In the genomic region with DNA sequence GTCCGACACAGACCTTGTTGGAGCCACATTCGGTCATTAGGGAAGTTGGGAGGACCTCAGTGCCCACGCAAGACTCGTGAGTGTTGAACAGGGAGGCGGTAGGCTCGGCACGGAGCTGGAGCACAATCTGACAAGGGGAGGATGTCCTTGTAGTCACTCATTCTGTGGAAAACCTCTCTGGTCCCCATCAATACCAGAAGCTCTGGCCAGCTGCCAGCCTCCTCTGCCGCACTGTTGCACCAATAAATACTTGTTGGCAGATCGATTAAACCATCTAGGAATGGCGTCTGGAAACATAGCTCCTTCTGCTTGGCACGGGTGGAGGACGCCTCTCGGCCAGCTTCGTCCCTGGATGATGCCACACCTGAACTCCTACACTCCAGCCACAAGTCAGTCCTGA, we compare ENCODE assay signal across 18 mouse cellular contexts. TPM values are rescaled to one million over a fixed set of nuclear protein-coding genes. Genes with fewer than 3 reads are reported as not detected.
DNase-seq lines count a peak whose midpoint lies in the region; ATAC-seq and TF ChIP-seq lines count a peak whose summit lies in the region.
"Had no signal": no experiment of that assay in that cellular context is flagged by ENCODE, and none has a peak within 500 bp of the region (broad histone marks: within the 10 kb centered on the region; RNA-seq: fewer than 3 reads in every experiment).

No protein-coding gene starts in this region.

- H3K4me3 ChIP-seq in forebrain, postnatal 0 days (ENCODE audit: low read depth, low read length): no peak overlapping the region
- H3K4me3 ChIP-seq in forebrain, embryonic 11.5 days (ENCODE audit: low read depth, low read length): no peak overlapping the region
- H3K4me3 ChIP-seq in midbrain, embryonic 10.5 days: no peak overlapping the region
- no peak overlapping the region for H3K4me3 ChIP-seq in midbrain, postnatal 0 days (ENCODE audit: low read depth, low read length)
- H3K4me3 ChIP-seq in hindbrain, embryonic 12.5 days: no peak overlapping the region
- no peak overlapping the region for H3K4me3 ChIP-seq in neural tube, embryonic 12.5 days
- H3K4me3 ChIP-seq: erythroblast, embryonic 14.5 days; gastrocnemius, adult 2 months; myocyte had no signal

- no peaks in the 10 kb centered on the region; the same call in 1 of the 2 replicates for H3K4me1 ChIP-seq in forebrain, postnatal 0 days (ENCODE audit: insufficient read depth)
- H3K4me1 ChIP-seq in forebrain, embryonic 11.5 days (replicated peaks; ENCODE audit: control insufficient read depth, insufficient read depth, low read length): peaks cover 24% of the 10 kb centered on the region
- peaks cover 99% of the 10 kb centered on the region for H3K4me1 ChIP-seq in midbrain, embryonic 10.5 days
- H3K4me1 ChIP-seq in midbrain, postnatal 0 days (ENCODE audit: insufficient read depth, low read length): peaks cover 5% of the 10 kb centered on the region; the same call in 1 of the 2 replicates
- H3K4me1 ChIP-seq in hindbrain, embryonic 12.5 days: peaks cover 85% of the 10 kb centered on the region
- peaks cover 89% of the 10 kb centered on the region for H3K4me1 ChIP-seq in neural tube, embryonic 12.5 days

- ATAC-seq in forebrain, postnatal 0 days: peak; percentile 20; the same call in 1 of the 2 replicates
- ATAC-seq in forebrain, embryonic 11.5 days (replicated peaks; ENCODE audit: low FRiP score): no peak
- ATAC-seq in midbrain, postnatal 0 days (ENCODE audit: low FRiP score): no peak
- ATAC-seq in hindbrain, embryonic 12.5 days (ENCODE audit: low FRiP score): no peak
- ATAC-seq in neural tube, embryonic 12.5 days (ENCODE audit: low FRiP score, low read depth): no peak

- H3K27ac ChIP-seq in forebrain, postnatal 0 days (ENCODE audit: low read depth, low read length): no peak overlapping the region
- no peak overlapping the region for H3K27ac ChIP-seq in forebrain, embryonic 11.5 days (ENCODE audit: low read depth, low read length)
- peak overlapping the region; percentile 76 for H3K27ac ChIP-seq in midbrain, embryonic 10.5 days (replicated peaks)
- no peak overlapping the region for H3K27ac ChIP-seq in midbrain, postnatal 0 days (ENCODE audit: low read depth, low read length)
- peak overlapping the region; percentile 32 for H3K27ac ChIP-seq in hindbrain, embryonic 12.5 days
- H3K27ac ChIP-seq in neural tube, embryonic 12.5 days: peak overlapping the region; percentile 38
- H3K27ac ChIP-seq: gastrocnemius, adult 2 months; macrophage had no signal

- no peak for DNase-seq in forebrain, postnatal 0 days
- no peak for DNase-seq in forebrain, embryonic 11.5 days (ENCODE audit: low spot score)
- no peak for DNase-seq in midbrain, embryonic 10.5 days (ENCODE audit: low spot score)
- no peak for DNase-seq in midbrain, postnatal 0 days (ENCODE audit: low spot score)
- DNase-seq in adipocyte (ENCODE audit: low spot score): no peak
- DNase-seq in gastrocnemius, adult 8-10 months (ENCODE audit: low spot score in 2 of 2): no peak
- DNase-seq: adrenal gland, postnatal 10 days; cerebellum, adult 9-11 months; gastrocnemius, adult 2 months; heart, postnatal 36 days; kidney, adult 11 months; lung, adult 18-20 months; thymus, postnatal 4 days had no signal

- no peaks in the 10 kb centered on the region for H3K9me3 ChIP-seq in forebrain, postnatal 0 days (ENCODE audit: low read length)
- no peaks in the 10 kb centered on the region for H3K9me3 ChIP-seq in forebrain, embryonic 11.5 days (ENCODE audit: control insufficient read depth, low read length)
- peaks cover 6% of the 10 kb centered on the region; the same call in 1 of the 2 replicates for H3K9me3 ChIP-seq in midbrain, embryonic 10.5 days (replicated peaks)
- H3K9me3 ChIP-seq in midbrain, postnatal 0 days (ENCODE audit: low read length): no peaks in the 10 kb centered on the region
- H3K9me3 ChIP-seq in hindbrain, embryonic 12.5 days (replicated peaks): no peaks in the 10 kb centered on the region
- H3K9me3 ChIP-seq in neural tube, embryonic 12.5 days: no peaks in the 10 kb centered on the region

- H3K27me3 ChIP-seq in forebrain, postnatal 0 days (ENCODE audit: insufficient read depth, low read length): no peaks in the 10 kb centered on the region
- no peaks in the 10 kb centered on the region for H3K27me3 ChIP-seq in forebrain, embryonic 11.5 days (ENCODE audit: control insufficient read depth, insufficient read depth, low read length)
- H3K27me3 ChIP-seq in midbrain, embryonic 10.5 days (ENCODE audit: low read depth, poor library complexity, severe bottlenecking): peaks cover 25% of the 10 kb centered on the region
- no peaks in the 10 kb centered on the region for H3K27me3 ChIP-seq in midbrain, postnatal 0 days (ENCODE audit: insufficient read depth, low read length)
- H3K27me3 ChIP-seq in hindbrain, embryonic 12.5 days: no peaks in the 10 kb centered on the region; the same call in none of the 2 replicates
- H3K27me3 ChIP-seq in neural tube, embryonic 12.5 days (replicated peaks): no peaks in the 10 kb centered on the region

- 44% methylated on average over 14 of the region's 14 CpGs for WGBS in forebrain, postnatal 0 days
- WGBS in forebrain, embryonic 11.5 days: 82% methylated on average over 14 of the region's 14 CpGs
- WGBS in midbrain, embryonic 10.5 days: 86% methylated on average over 14 of the region's 14 CpGs
- 68% methylated on average over 14 of the region's 14 CpGs for WGBS in midbrain, postnatal 0 days
- WGBS in hindbrain, embryonic 12.5 days: 71% methylated on average over 14 of the region's 14 CpGs
- WGBS in neural tube, embryonic 12.5 days: 50% methylated on average over 14 of the region's 14 CpGs

- no peak for TF ChIP-seq CTCF in forebrain, postnatal 0 days (IDR thresholded peaks at IDR 0.05; ENCODE audit: low read depth)
- no peak for TF ChIP-seq CTCF in midbrain, postnatal 0 days (IDR thresholded peaks at IDR 0.05)

- H3K9ac ChIP-seq in forebrain, postnatal 0 days: no peak overlapping the region
- H3K9ac ChIP-seq in forebrain, embryonic 11.5 days (ENCODE audit: low read length): no peak overlapping the region
- no peak overlapping the region for H3K9ac ChIP-seq in midbrain, postnatal 0 days (replicated peaks; ENCODE audit: low read length, poor library complexity, severe bottlenecking)
- H3K9ac ChIP-seq in hindbrain, embryonic 12.5 days: no peak overlapping the region
- 0 out of 2 replicates have a peak overlapping the region, but pooled peaks have one; percentile 13 for H3K9ac ChIP-seq in neural tube, embryonic 12.5 days

- H3K4me2 ChIP-seq in forebrain, postnatal 0 days (ENCODE audit: low read depth): no peak overlapping the region
- no peak overlapping the region for H3K4me2 ChIP-seq in forebrain, embryonic 11.5 days (ENCODE audit: low read depth, low read length, severe bottlenecking)
- H3K4me2 ChIP-seq in midbrain, postnatal 0 days (ENCODE audit: low read depth, low read length, poor library complexity, severe bottlenecking): no peak overlapping the region
- no peak overlapping the region for H3K4me2 ChIP-seq in hindbrain, embryonic 12.5 days (replicated peaks)
- H3K4me2 ChIP-seq in neural tube, embryonic 12.5 days (replicated peaks): peak overlapping the region; percentile 24; the same call in 1 of the 2 replicates

- 0 out of 2 replicates have a peak, but pooled peaks cover 8% of the 10 kb centered on the region for H3K36me3 ChIP-seq in forebrain, postnatal 0 days (ENCODE audit: insufficient read depth)
- H3K36me3 ChIP-seq in forebrain, embryonic 11.5 days (ENCODE audit: control insufficient read depth, insufficient read depth, low read length): peaks cover 8% of the 10 kb centered on the region
- peaks cover 71% of the 10 kb centered on the region for H3K36me3 ChIP-seq in midbrain, embryonic 10.5 days
- H3K36me3 ChIP-seq in midbrain, postnatal 0 days (ENCODE audit: insufficient read depth, low read length): 0 out of 2 replicates have a peak, but pooled peaks cover 7% of the 10 kb centered on the region
- H3K36me3 ChIP-seq in hindbrain, embryonic 12.5 days: peaks cover 15% of the 10 kb centered on the region
- peaks cover 17% of the 10 kb centered on the region for H3K36me3 ChIP-seq in neural tube, embryonic 12.5 days

RNA-seq across cellular contexts. Expression of gene Spsb4, which starts 27.5 kb away (rescaled TPM):
- 22.7 and 28.3 TPM in 2 replicates for total RNA-seq in forebrain, postnatal 0 days (2014; rRNA removed)
- 14.8 and 16.0 TPM in 2 replicates for polyA plus RNA-seq in forebrain, postnatal 0 days (2015; fragmentation: Nextera tagmentation; extraction: Ambion mirVana)
- 81.8 and 84.6 TPM in 2 replicates for polyA plus RNA-seq in forebrain, embryonic 11.5 days (2014; fragmentation: Nextera tagmentation; extraction: Ambion mirVana)
- 174 and 175 TPM in 2 replicates for polyA plus RNA-seq in midbrain, embryonic 10.5 days (2016; fragmentation: Nextera tagmentation; extraction: Ambion mirVana)
- total RNA-seq in midbrain, postnatal 0 days (2014; rRNA removed): 37.7 and 38.9 TPM in 2 replicates
- 21.2 and 24.1 TPM in 2 replicates for polyA plus RNA-seq in midbrain, postnatal 0 days (2015; fragmentation: Nextera tagmentation; extraction: Ambion mirVana)
- 88.2 and 89.2 TPM in 2 replicates for polyA plus RNA-seq in hindbrain, embryonic 12.5 days (2016; fragmentation: Nextera tagmentation; extraction: Ambion mirVana)
- polyA plus RNA-seq in neural tube, embryonic 12.5 days (2016; fragmentation: Nextera tagmentation; extraction: Ambion mirVana): 126 TPM in 2 replicates
- total RNA-seq in gastrocnemius, adult 8-10 months (2022): 1 to 10 TPM in 2 of 4 experiments, under 1 TPM in 2; 0.86 to 1.7 (median 1.1) TPM

Comparison
In these comparisons a context has a peak if more than half of its experiments do, and no peak if none do; other contexts are left out.
1. H3K27ac ChIP-seq: peak in midbrain, embryonic 10.5 days (single experiment), hindbrain, embryonic 12.5 days (single experiment) and neural tube, embryonic 12.5 days (single experiment); none in forebrain, postnatal 0 days (single experiment), forebrain, embryonic 11.5 days (single experiment) and midbrain, postnatal 0 days (single experiment).